Mouse (Mus musculus) CH12.LX (cell line): ENCODE results near the gene Nadsyn1.

ENCODE experiments used
- CTCF ChIP-seq, 2 experiments: IDR thresholded peaks in 1 of 2; conservative IDR thresholded peaks in 1 of 2; 2 replicates each; pipeline ENCODE4 v1.5.1; 2011 to 2012; ENCODE audit warnings: low read depth in 2 of 2, low read length in 2 of 2, improper control_type of control experiment in 1 of 2, inconsistent platforms in 1 of 2, mild to moderate bottlenecking in 1 of 2, moderate library complexity in 1 of 2
- EP300 ChIP-seq: IDR thresholded peaks from 2 replicates; pipeline ENCODE4 v1.6.1; 2011; ENCODE audit warnings: low read length, improper control_type of control experiment
- ZC3H11A ChIP-seq: IDR thresholded peaks from 2 replicates; pipeline ENCODE4 v1.6.1; 2012; ENCODE audit warnings: low read depth, mild to moderate bottlenecking, inconsistent platforms, low read length, improper control_type of control experiment

GRCm38 (mm10) chr7:143832611-143833010, 10.0 kb upstream of the Nadsyn1 start:
- TF ChIP-seq CTCF (conservative IDR thresholded peaks at IDR 0.05 in 1 of 2, IDR thresholded peaks at IDR 0.05 in 1 of 2; ENCODE audit: low read depth in 2 of 2, low read length in 2 of 2): no peak
- no peak for TF ChIP-seq EP300
- no peak for TF ChIP-seq ZC3H11A
